Mouse (Mus musculus): ENCODE measurements around the gene Rad9a. TPM values are rescaled to one million over a fixed set of nuclear protein-coding genes. Genes with fewer than 3 reads are reported as not detected.

Rad9a gene
- total RNA-seq, 2 experiments from 2014 or later: 41.6 to 44.0 TPM

DNA sequence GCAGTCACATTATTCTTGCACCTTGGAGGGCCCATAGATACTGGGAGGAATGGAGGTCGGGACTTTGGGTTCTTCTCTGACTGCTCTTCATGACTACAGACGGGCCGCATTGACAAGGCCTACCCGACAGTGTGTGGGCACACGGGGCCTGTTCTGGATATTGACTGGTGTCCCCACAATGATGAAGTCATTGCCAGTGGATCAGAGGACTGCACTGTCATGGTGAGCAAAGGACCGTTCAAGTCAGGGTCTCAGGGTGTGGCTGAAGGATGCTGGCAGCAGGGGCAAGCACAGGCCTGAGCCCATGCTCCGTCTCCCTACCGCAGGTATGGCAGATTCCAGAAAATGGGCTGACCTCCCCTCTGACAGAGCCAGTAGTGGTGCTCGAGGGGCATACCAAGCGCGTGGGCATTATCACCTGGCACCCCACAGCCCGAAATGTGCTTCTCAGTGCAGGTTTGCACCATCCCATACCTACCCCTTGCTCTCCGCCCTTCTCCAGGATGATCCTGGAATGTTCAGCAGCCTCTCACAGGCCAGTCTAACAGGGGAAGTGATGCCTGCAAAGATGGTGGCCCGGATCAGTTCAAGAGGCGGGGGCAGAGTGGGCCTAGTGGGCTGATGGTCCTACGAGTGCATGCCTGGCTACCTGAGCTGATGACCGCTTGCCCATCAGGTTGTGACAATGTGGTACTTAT, 51.5 kb downstream of the Rad9a start:
- no peak for ATAC-seq (replicated peaks; ENCODE audit: low FRiP score, poor library complexity, severe bottlenecking)

DNA sequence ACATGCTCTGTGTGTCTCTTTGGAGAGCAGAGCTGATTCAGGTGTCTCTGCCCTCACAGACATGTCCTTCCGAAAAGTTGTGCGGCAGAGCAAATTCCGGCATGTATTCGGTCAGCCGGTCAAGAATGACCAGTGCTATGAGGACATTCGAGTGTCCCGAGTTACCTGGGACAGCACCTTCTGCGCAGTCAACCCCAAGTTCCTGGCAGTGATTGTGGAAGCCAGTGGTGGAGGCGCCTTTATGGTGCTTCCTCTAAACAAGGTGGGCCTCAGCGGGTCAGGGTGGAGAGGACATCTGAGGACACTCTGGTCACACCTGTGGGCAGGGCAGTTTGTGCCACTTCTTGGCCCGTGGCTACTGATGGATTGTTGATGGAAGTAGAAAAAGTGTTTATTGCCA, 52.2 kb downstream of the Rad9a start:
- no peak for ATAC-seq (replicated peaks; ENCODE audit: low FRiP score, poor library complexity, severe bottlenecking)

DNA sequence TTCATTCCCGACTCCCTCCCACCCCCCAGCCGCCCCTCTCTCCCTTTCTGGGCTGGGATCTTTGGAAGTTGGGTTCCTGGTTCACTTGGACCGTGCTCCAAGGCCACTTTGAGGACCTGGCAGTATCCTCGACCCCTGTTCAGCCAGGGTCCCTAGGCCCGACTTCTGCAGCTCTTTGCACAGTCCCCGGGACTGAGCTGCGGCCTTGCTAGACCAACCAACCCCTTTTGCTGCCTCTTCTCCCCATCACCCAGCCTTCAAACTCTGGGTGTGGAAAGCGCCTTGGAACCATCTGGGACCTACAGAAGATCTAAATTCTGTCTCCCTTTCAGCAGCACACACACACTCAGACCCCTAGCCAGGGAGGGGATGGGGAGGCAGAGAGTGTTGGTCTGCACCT, 52.6 kb downstream of the Rad9a start:
- ATAC-seq (replicated peaks; ENCODE audit: low FRiP score, poor library complexity, severe bottlenecking): no peak

DNA sequence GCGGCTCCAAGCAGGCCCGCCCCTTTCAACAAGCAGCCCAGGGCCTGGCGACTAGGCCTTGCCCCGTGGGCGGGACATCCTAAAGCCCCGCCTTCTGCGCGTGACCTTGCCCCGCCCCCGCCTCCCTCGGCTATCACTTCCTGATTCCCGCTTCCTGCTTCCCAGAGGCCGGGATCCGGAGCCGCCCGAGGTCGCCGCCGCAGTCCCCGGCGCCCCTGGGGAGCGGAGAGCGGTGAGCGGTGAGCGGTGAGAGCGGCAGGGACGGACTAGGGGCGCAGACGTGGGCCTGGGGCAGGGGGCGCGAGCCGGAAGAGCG, 53.0 kb downstream of the Rad9a start, which contains the start of gene Coro1b:
Coro1b (plus strand) TSS at position 129 of the 316 bp plus-strand sequence.
- ATAC-seq (replicated peaks; ENCODE audit: low FRiP score, poor library complexity, severe bottlenecking): peak; percentile 89

DNA sequence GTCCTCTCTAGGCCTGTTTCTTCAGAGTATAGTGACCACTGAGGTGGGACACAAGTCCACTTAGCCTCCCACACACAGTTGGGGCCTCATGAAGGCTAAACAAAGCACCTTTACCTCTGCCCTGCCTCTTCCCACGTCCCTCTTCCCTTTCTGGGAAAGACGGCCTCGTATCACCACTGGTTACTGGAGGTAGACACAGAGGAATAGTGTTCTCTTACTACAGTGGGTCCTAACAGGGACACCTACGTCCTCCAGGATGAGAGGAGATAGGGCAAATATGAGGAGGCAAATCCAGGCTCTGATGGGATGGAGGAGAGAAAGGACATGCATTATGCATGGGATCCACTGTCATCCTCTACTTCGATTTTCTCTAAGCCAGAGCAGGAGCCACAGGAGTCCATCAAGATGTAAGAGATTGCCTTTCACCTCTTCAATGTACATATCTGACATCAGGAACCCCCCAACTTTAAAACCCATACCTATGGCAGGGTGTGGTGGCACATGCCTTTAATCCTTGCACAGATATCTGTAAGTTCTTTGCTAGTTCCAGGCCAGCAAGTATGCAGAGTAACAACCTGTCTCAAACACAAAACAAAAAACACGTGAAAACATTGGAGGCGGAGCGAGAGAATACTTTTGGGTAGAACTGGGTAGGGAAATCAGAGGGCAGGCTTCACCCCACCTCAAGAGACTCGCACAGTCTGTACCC, 53.5 kb downstream of the Rad9a start:
- ATAC-seq (replicated peaks; ENCODE audit: low FRiP score, poor library complexity, severe bottlenecking): peak; percentile 36; the same call in 1 of the 2 replicates

DNA sequence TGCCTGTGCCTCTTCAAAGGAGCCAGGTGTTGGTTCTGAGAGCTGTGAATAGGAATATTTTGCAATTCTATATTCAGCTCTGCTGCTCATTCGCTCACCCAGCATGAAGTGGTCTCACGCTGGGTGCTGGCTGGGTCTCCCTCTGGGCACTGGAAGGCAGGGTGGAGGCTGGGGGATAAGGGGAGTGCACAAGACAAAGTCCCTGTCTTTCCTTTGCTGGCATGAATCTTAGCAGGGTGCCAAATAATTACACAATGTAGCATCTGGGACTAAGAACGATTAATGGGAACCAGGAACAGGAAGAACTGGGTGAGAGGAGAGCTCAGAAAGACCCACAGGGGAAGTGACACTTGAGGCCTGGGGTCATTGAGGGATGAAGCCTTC, 54.4 kb downstream of the Rad9a start:
- ATAC-seq (replicated peaks; ENCODE audit: low FRiP score, poor library complexity, severe bottlenecking): no peak

DNA sequence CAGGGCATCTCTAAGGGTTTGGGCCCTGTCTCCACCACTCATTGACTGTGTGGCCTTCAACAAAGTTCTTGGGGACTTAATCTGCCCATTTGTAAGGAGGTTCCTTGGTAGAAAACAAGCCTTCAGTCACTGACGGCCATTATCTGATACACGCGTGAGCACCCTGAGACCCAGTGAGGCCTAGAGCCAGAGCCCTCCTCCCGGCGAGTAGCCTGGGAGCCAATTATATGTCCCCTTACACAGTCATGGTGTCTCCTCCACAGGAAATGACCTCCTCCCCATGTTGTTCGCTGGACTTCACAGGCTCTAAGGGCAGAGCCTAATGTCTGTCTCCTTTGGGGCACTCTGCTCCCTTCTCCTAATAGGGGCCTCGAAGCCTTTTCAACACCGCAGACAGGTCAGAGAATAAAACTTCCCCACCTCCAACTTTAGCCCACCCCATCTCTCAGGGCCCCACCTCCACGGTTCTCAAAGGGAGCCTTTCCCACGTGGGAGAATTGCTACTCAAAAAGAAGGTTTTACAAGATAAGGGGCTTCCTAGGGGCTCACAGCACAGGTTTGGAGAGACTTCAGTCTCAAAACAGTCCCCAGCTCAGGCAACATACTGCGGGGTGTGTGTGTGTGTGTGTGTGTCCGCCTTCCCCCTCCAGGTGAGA, 55.0 kb downstream of the Rad9a start:
- ATAC-seq (replicated peaks; ENCODE audit: low FRiP score, poor library complexity, severe bottlenecking): no peak

DNA sequence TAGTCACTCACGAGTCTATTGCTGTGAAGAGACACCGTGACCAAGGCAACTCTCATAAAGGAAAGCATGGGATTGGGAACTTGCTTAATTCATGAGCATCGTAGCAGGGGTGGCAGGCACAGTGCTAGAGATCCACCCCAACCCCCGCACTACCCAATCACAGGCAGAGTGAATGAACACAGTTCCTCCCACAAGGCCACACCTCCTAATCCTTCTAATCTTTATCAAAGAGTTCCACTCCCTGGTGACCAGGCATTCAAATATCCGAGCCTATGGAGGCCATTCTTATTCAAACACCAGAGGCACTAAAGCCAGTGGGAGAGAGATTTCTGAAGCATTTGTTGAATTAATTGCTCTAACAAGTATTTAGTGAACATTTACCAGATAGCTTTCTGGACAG, 55.5 kb downstream of the Rad9a start:
- no peak for ATAC-seq (replicated peaks; ENCODE audit: low FRiP score, poor library complexity, severe bottlenecking)

Other genes with a start within 250 kb of the Rad9a start
Only the 30 nearest of the 31 such genes appear.
- gene Aldh3b2, start 229.3 kb downstream of the Rad9a start, total RNA-seq (2015; ENCODE audit: low replicate concordance): 1.3 and 6.5 TPM in 2 replicates
- 1.1 and 2.4 TPM in 2 replicates for gene Aldh3b2, start 229.3 kb downstream of the Rad9a start, total RNA-seq (2017; ENCODE audit: low replicate concordance)
- gene Acy3, start 215.1 kb downstream of the Rad9a start, total RNA-seq (2015; ENCODE audit: low replicate concordance): not detected in 2 replicates
- not detected in 2 replicates for gene Acy3, start 215.1 kb downstream of the Rad9a start, total RNA-seq (2017; ENCODE audit: low replicate concordance)
- gene Tbx10, start 208.9 kb downstream of the Rad9a start, total RNA-seq (2015; ENCODE audit: low replicate concordance): not detected in 2 replicates
- gene Tbx10, start 208.9 kb downstream of the Rad9a start, total RNA-seq (2017; ENCODE audit: low replicate concordance): not detected in 2 replicates
- not detected in 2 replicates for gene Nudt8, start 201.1 kb downstream of the Rad9a start, total RNA-seq (2015; ENCODE audit: low replicate concordance)
- gene Nudt8, start 201.1 kb downstream of the Rad9a start, total RNA-seq (2017; ENCODE audit: low replicate concordance): 1.4 TPM in 1 of 2 replicates, not detected in the other
- gene Gm49405, start 201.0 kb downstream of the Rad9a start, total RNA-seq (2015; ENCODE audit: low replicate concordance): not detected in 2 replicates
- 0.90 TPM in 1 of 2 replicates, not detected in the other for gene Gm49405, start 201.0 kb downstream of the Rad9a start, total RNA-seq (2017; ENCODE audit: low replicate concordance)
- 0.42 TPM in 1 of 2 replicates, not detected in the other for gene Doc2g, start 198.3 kb downstream of the Rad9a start, total RNA-seq (2015; ENCODE audit: low replicate concordance)
- 3.0 TPM in 1 of 2 replicates, not detected in the other for gene Doc2g, start 198.3 kb downstream of the Rad9a start, total RNA-seq (2017; ENCODE audit: low replicate concordance)
- 77.1 and 96.6 TPM in 2 replicates for gene Ndufv1, start 188.9 kb downstream of the Rad9a start, total RNA-seq (2015; ENCODE audit: low replicate concordance)
- gene Ndufv1, start 188.9 kb downstream of the Rad9a start, total RNA-seq (2017; ENCODE audit: low replicate concordance): 161 and 207 TPM in 2 replicates
- gene Gstp1, start 163.7 kb downstream of the Rad9a start, total RNA-seq (2015; ENCODE audit: low replicate concordance): 115 and 185 TPM in 2 replicates
- gene Gstp1, start 163.7 kb downstream of the Rad9a start, total RNA-seq (2017; ENCODE audit: low replicate concordance): 22.8 and 23.9 TPM in 2 replicates
- gene Gstp2, start 155.6 kb downstream of the Rad9a start, total RNA-seq (2015; ENCODE audit: low replicate concordance): 3.2 TPM in 1 of 2 replicates, not detected in the other
- gene Gstp2, start 155.6 kb downstream of the Rad9a start, total RNA-seq (2017; ENCODE audit: low replicate concordance): 3.2 TPM in 1 of 2 replicates, not detected in the other
- 8.8 and 15.9 TPM in 2 replicates for gene Gstp3, start 142.1 kb downstream of the Rad9a start, total RNA-seq (2015; ENCODE audit: low replicate concordance)
- 16.8 and 19.8 TPM in 2 replicates for gene Gstp3, start 142.1 kb downstream of the Rad9a start, total RNA-seq (2017; ENCODE audit: low replicate concordance)
- not detected in 2 replicates for gene Cabp2, start 120.1 kb downstream of the Rad9a start, total RNA-seq (2015; ENCODE audit: low replicate concordance)
- gene Cabp2, start 120.1 kb downstream of the Rad9a start, total RNA-seq (2017; ENCODE audit: low replicate concordance): not detected in 2 replicates
- gene Cdk2ap2, start 104.5 kb downstream of the Rad9a start, total RNA-seq (2015; ENCODE audit: low replicate concordance): 118 and 124 TPM in 2 replicates
- 17.9 and 36.3 TPM in 2 replicates for gene Cdk2ap2, start 104.5 kb downstream of the Rad9a start, total RNA-seq (2017; ENCODE audit: low replicate concordance)
- 56.6 and 67.1 TPM in 2 replicates for gene Pitpnm1, start 101.7 kb downstream of the Rad9a start, total RNA-seq (2015; ENCODE audit: low replicate concordance)
- gene Pitpnm1, start 101.7 kb downstream of the Rad9a start, total RNA-seq (2017; ENCODE audit: low replicate concordance): 33.9 and 60.9 TPM in 2 replicates
- gene Aip, start 75.8 kb downstream of the Rad9a start, total RNA-seq (2015; ENCODE audit: low replicate concordance): 33.5 and 72.1 TPM in 2 replicates
- 41.2 and 41.8 TPM in 2 replicates for gene Aip, start 75.8 kb downstream of the Rad9a start, total RNA-seq (2017; ENCODE audit: low replicate concordance)
- 1.1 TPM in 1 of 2 replicates, not detected in the other for gene Gpr152, start 61.9 kb downstream of the Rad9a start, total RNA-seq (2015; ENCODE audit: low replicate concordance)
- not detected in 2 replicates for gene Gpr152, start 61.9 kb downstream of the Rad9a start, total RNA-seq (2017; ENCODE audit: low replicate concordance)
- gene Cabp4, start 57.6 kb downstream of the Rad9a start, total RNA-seq (2015; ENCODE audit: low replicate concordance): not detected in 2 replicates
- gene Cabp4, start 57.6 kb downstream of the Rad9a start, total RNA-seq (2017; ENCODE audit: low replicate concordance): not detected in 2 replicates
- gene Coro1b, start 53.0 kb downstream of the Rad9a start, total RNA-seq (2015; ENCODE audit: low replicate concordance): 68.3 and 83.3 TPM in 2 replicates
- 8.5 and 48.9 TPM in 2 replicates for gene Coro1b, start 53.0 kb downstream of the Rad9a start, total RNA-seq (2017; ENCODE audit: low replicate concordance)
- 66.3 and 73.4 TPM in 2 replicates for gene Ptprcap, start 48.1 kb downstream of the Rad9a start, total RNA-seq (2015; ENCODE audit: low replicate concordance)
- 14.4 and 38.8 TPM in 2 replicates for gene Ptprcap, start 48.1 kb downstream of the Rad9a start, total RNA-seq (2017; ENCODE audit: low replicate concordance)
- gene Rps6kb2, start 38.3 kb downstream of the Rad9a start, total RNA-seq (2015; ENCODE audit: low replicate concordance): 39.8 and 52.3 TPM in 2 replicates
- gene Rps6kb2, start 38.3 kb downstream of the Rad9a start, total RNA-seq (2017; ENCODE audit: low replicate concordance): 21.4 and 34.8 TPM in 2 replicates
- 0.72 and 2.5 TPM in 2 replicates for gene Carns1, start 26.2 kb downstream of the Rad9a start, total RNA-seq (2015; ENCODE audit: low replicate concordance)
- gene Carns1, start 26.2 kb downstream of the Rad9a start, total RNA-seq (2017; ENCODE audit: low replicate concordance): 0.13 and 1.5 TPM in 2 replicates
- gene Tbc1d10c, start 10.4 kb downstream of the Rad9a start, total RNA-seq (2015; ENCODE audit: low replicate concordance): 8.0 and 31.0 TPM in 2 replicates
- 6.2 and 14.2 TPM in 2 replicates for gene Tbc1d10c, start 10.4 kb downstream of the Rad9a start, total RNA-seq (2017; ENCODE audit: low replicate concordance)
- gene Ppp1ca, start 9.6 kb downstream of the Rad9a start, total RNA-seq (2015; ENCODE audit: low replicate concordance): 181 and 188 TPM in 2 replicates
- 185 and 268 TPM in 2 replicates for gene Ppp1ca, start 9.6 kb downstream of the Rad9a start, total RNA-seq (2017; ENCODE audit: low replicate concordance)
- not detected in 2 replicates for gene Clcf1, start 12.6 kb upstream of the Rad9a start, total RNA-seq (2015; ENCODE audit: low replicate concordance)
- gene Clcf1, start 12.6 kb upstream of the Rad9a start, total RNA-seq (2017; ENCODE audit: low replicate concordance): 0.15 and 1.2 TPM in 2 replicates
- not detected in 2 replicates for gene AC109138.7, start 12.7 kb upstream of the Rad9a start, total RNA-seq (2015; ENCODE audit: low replicate concordance)
- not detected in 2 replicates for gene AC109138.7, start 12.7 kb upstream of the Rad9a start, total RNA-seq (2017; ENCODE audit: low replicate concordance)
- gene Pold4, start 30.2 kb upstream of the Rad9a start, total RNA-seq (2015; ENCODE audit: low replicate concordance): 21.8 and 24.5 TPM in 2 replicates
- 5.0 and 16.1 TPM in 2 replicates for gene Pold4, start 30.2 kb upstream of the Rad9a start, total RNA-seq (2017; ENCODE audit: low replicate concordance)
- 2.2 and 16.8 TPM in 2 replicates for gene Ssh3, start 67.5 kb upstream of the Rad9a start, total RNA-seq (2015; ENCODE audit: low replicate concordance)
- 0.90 and 5.2 TPM in 2 replicates for gene Ssh3, start 67.5 kb upstream of the Rad9a start, total RNA-seq (2017; ENCODE audit: low replicate concordance)
- 0.72 and 1.3 TPM in 2 replicates for gene Ankrd13d, start 81.5 kb upstream of the Rad9a start, total RNA-seq (2015; ENCODE audit: low replicate concordance)
- gene Ankrd13d, start 81.5 kb upstream of the Rad9a start, total RNA-seq (2017; ENCODE audit: low replicate concordance): 0.39 TPM in 1 of 2 replicates, not detected in the other
- 71.3 and 72.8 TPM in 2 replicates for gene Grk2, start 104.6 kb upstream of the Rad9a start, total RNA-seq (2015; ENCODE audit: low replicate concordance)
- gene Grk2, start 104.6 kb upstream of the Rad9a start, total RNA-seq (2017; ENCODE audit: low replicate concordance): 40.5 and 47.1 TPM in 2 replicates
- gene Kdm2a, start 196.6 kb upstream of the Rad9a start, total RNA-seq (2015; ENCODE audit: low replicate concordance): 40.7 and 74.2 TPM in 2 replicates
- 79.4 and 114 TPM in 2 replicates for gene Kdm2a, start 196.6 kb upstream of the Rad9a start, total RNA-seq (2017; ENCODE audit: low replicate concordance)
- not detected in 2 replicates for gene Rhod, start 237.8 kb upstream of the Rad9a start, total RNA-seq (2015; ENCODE audit: low replicate concordance)
- not detected in 2 replicates for gene Rhod, start 237.8 kb upstream of the Rad9a start, total RNA-seq (2017; ENCODE audit: low replicate concordance)

All from erythroid progenitor cell, adult 5-6 weeks (primary cell).